Mouse (Mus musculus): ENCODE results near the gene Prkar1b.

The Prkar1b gene

GRCm38 (mm10) chr5:139066861-139067614 lies 82.8 kb downstream of the Prkar1b start:
- in situ Hi-C loops (cut with MboI, MseI) = loop anchor here (10.0 kb wide), 1 partner anchor 1512 kb away; the partner anchor contains the start of gene Actl6b

GRCm38 (mm10) chr5:139064611-139065010 lies 85.2 kb downstream of the Prkar1b start:
- in situ Hi-C loops (cut with MboI, MseI) = loop anchor here (10.0 kb wide), 1 partner anchor 1510 kb away; the partner anchor contains the start of gene Actl6b

GRCm38 (mm10) chr5:139061680-139062079 lies 88.1 kb downstream of the Prkar1b start:
- in situ Hi-C loops (cut with MboI, MseI) = loop anchor here (10.0 kb wide), 1 partner anchor 1507 kb away; the partner anchor contains the start of gene Actl6b

- in situ Hi-C loops (cut with MboI, MseI) = loop anchor here (10.0 kb wide), 1 partner anchor 1506 kb away; the partner anchor contains the start of gene Actl6b
Measured at GRCm38 (mm10) chr5:139060460-139061051, 89.2 kb downstream of the Prkar1b start.

GRCm38 (mm10) chr5:139053176-139053575 lies 96.6 kb downstream of the Prkar1b start:
- in situ Hi-C loops (cut with MboI, MseI) = no loop called here

GRCm38 (mm10) chr5:139051276-139051675 lies 98.5 kb downstream of the Prkar1b start:
- in situ Hi-C loops (cut with MboI, MseI) = no loop called here

- in situ Hi-C loops (cut with MboI, MseI) = no loop called here
Measured at GRCm38 (mm10) chr5:139049367-139049766, 100.4 kb downstream of the Prkar1b start.

- in situ Hi-C loops (cut with MboI, MseI) = no loop called here
Measured at GRCm38 (mm10) chr5:139047171-139047570, 102.6 kb downstream of the Prkar1b start.

GRCm38 (mm10) chr5:139046636-139047035 lies 103.2 kb downstream of the Prkar1b start:
- in situ Hi-C loops (cut with MboI, MseI) = no loop called here

- in situ Hi-C loops (cut with MboI, MseI) = no loop called here
Measured at GRCm38 (mm10) chr5:139043546-139043945, 106.3 kb downstream of the Prkar1b start.

- in situ Hi-C loops (cut with MboI, MseI) = no loop called here
Measured at GRCm38 (mm10) chr5:139042299-139042698, 107.5 kb downstream of the Prkar1b start.

GRCm38 (mm10) chr5:139035171-139035570 lies 114.6 kb downstream of the Prkar1b start:
- in situ Hi-C loops (cut with MboI, MseI) = no loop called here

- in situ Hi-C loops (cut with MboI, MseI) = no loop called here
Measured at GRCm38 (mm10) chr5:139034746-139035145, 115.1 kb downstream of the Prkar1b start.

GRCm38 (mm10) chr5:139033406-139034317 lies 116.1 kb downstream of the Prkar1b start:
- in situ Hi-C loops (cut with MboI, MseI) = no loop called here

GRCm38 (mm10) chr5:139027603-139028002 lies 122.2 kb downstream of the Prkar1b start:
- in situ Hi-C loops (cut with MboI, MseI) = no loop called here

GRCm38 (mm10) chr5:139024351-139025105 lies 125.3 kb downstream of the Prkar1b start:
- in situ Hi-C loops (cut with MboI, MseI) = no loop called here

- in situ Hi-C loops (cut with MboI, MseI) = no loop called here
Measured at GRCm38 (mm10) chr5:139020595-139020994, 129.2 kb downstream of the Prkar1b start.

GRCm38 (mm10) chr5:139017371-139018124 lies 132.3 kb downstream of the Prkar1b start:
- in situ Hi-C loops (cut with MboI, MseI) = no loop called here

GRCm38 (mm10) chr5:139015097-139015496 lies 134.7 kb downstream of the Prkar1b start:
- in situ Hi-C loops (cut with MboI, MseI) = no loop called here

- in situ Hi-C loops (cut with MboI, MseI) = no loop called here
Measured at GRCm38 (mm10) chr5:139010649-139011048, 139.2 kb downstream of the Prkar1b start.

Measured in regulatory T cell (primary cell).